Mouse (Mus musculus): Measurements from ENCODE around the gene Vgll4. TPM values are rescaled to one million over a fixed set of nuclear protein-coding genes. Genes with fewer than 3 reads are reported as not detected.

Gene Vgll4
- polyA plus RNA-seq, 1 experiment from 2014 or later: 136 TPM

- Histone ChIP-seq H3K27me3 (no peaks in the 10 kb centered on the region), H3K36me3 (no peaks in the 10 kb centered on the region), H3K27ac (peak overlapping the region; percentile 99), H3K9me3 (no peaks in the 10 kb centered on the region), H3K9ac (peak overlapping the region; percentile 52; the same call in 1 of the 2 replicates), H3K4me1 (peaks cover 86% of the 10 kb centered on the region), H3K4me2 (replicated peaks) (no peak overlapping the region), H3K4me3 (no peak overlapping the region)
- 74% methylated on average over 6 of the region's 6 CpGs for WGBS
- no peak for ATAC-seq (ENCODE audit: insufficient number of reproducible peaks, insufficient read depth, low FRiP score, low TSS enrichment)
Observed at GRCm38 (mm10) chr6:114876546-114876945, 93.2 kb downstream of the Vgll4 start.

GRCm38 (mm10) chr6:114876033-114876432, 93.8 kb downstream of the Vgll4 start:
- WGBS: 36% methylated on average over 4 of the region's 4 CpGs
- peaks cover 86% of the 10 kb centered on the region for H3K4me1 ChIP-seq
- peak overlapping the region; percentile 52 for H3K9ac ChIP-seq
- peak overlapping the region; percentile 99 for H3K27ac ChIP-seq
- no peaks in the 10 kb centered on the region for H3K27me3 ChIP-seq
- H3K4me3 ChIP-seq: no peak overlapping the region
- no peaks in the 10 kb centered on the region for H3K9me3 ChIP-seq
- peak overlapping the region; percentile 83 for H3K4me2 ChIP-seq (replicated peaks)
- ATAC-seq (ENCODE audit: insufficient number of reproducible peaks, insufficient read depth, low FRiP score, low TSS enrichment): no peak
- H3K36me3 ChIP-seq: peaks cover 3% of the 10 kb centered on the region; the same call in 1 of the 2 replicates

GRCm38 (mm10) chr6:114875018-114875558, 94.7 kb downstream of the Vgll4 start:
- H3K9ac ChIP-seq: peak overlapping the region; percentile 63; the same call in 1 of the 2 replicates
- peak; percentile 84 for ATAC-seq (ENCODE audit: insufficient number of reproducible peaks, insufficient read depth, low FRiP score, low TSS enrichment)
- under 1% methylated on average over 18 of the region's 18 CpGs for WGBS
- H3K4me3 ChIP-seq: peak overlapping the region; percentile 44
- no peaks in the 10 kb centered on the region for H3K27me3 ChIP-seq
- peak overlapping the region; percentile 99 for H3K27ac ChIP-seq
- H3K36me3 ChIP-seq: peaks cover 8% of the 10 kb centered on the region; the same call in 1 of the 2 replicates
- peaks cover 86% of the 10 kb centered on the region for H3K4me1 ChIP-seq
- no peaks in the 10 kb centered on the region for H3K9me3 ChIP-seq
- H3K4me2 ChIP-seq (replicated peaks): peak overlapping the region; percentile 83

GRCm38 (mm10) chr6:114874138-114874928, 95.5 kb downstream of the Vgll4 start:
- peak; percentile 30 for ATAC-seq (ENCODE audit: insufficient number of reproducible peaks, insufficient read depth, low FRiP score, low TSS enrichment)
- Histone ChIP-seq H3K9ac (peak overlapping the region; percentile 63), H3K4me3 (peak overlapping the region; percentile 44), H3K4me2 (replicated peaks) (peak overlapping the region; percentile 83), H3K36me3 (peaks cover 8% of the 10 kb centered on the region; the same call in 1 of the 2 replicates), H3K4me1 (peaks cover 93% of the 10 kb centered on the region), H3K9me3 (no peaks in the 10 kb centered on the region), H3K27ac (peak overlapping the region; percentile 99), H3K27me3 (no peaks in the 10 kb centered on the region)
- 7% methylated on average over 19 of the region's 19 CpGs for WGBS

GRCm38 (mm10) chr6:114873808-114874137, 96.0 kb downstream of the Vgll4 start:
- ATAC-seq (ENCODE audit: insufficient number of reproducible peaks, insufficient read depth, low FRiP score, low TSS enrichment): no peak
- H3K4me2 ChIP-seq (replicated peaks): peak overlapping the region; percentile 83
- 54% methylated on average over 3 of the region's 3 CpGs for WGBS
- H3K4me3 ChIP-seq: peak overlapping the region; percentile 44
- peaks cover 8% of the 10 kb centered on the region; the same call in 1 of the 2 replicates for H3K36me3 ChIP-seq
- peak overlapping the region; percentile 99 for H3K27ac ChIP-seq
- H3K27me3 ChIP-seq: no peaks in the 10 kb centered on the region
- no peaks in the 10 kb centered on the region for H3K9me3 ChIP-seq
- peak overlapping the region; percentile 63; the same call in 1 of the 2 replicates for H3K9ac ChIP-seq
- peaks cover 94% of the 10 kb centered on the region for H3K4me1 ChIP-seq

GRCm38 (mm10) chr6:114871010-114871660, 98.7 kb downstream of the Vgll4 start:
- Histone ChIP-seq H3K9ac (0 out of 2 replicates have a peak overlapping the region, but pooled peaks have one; percentile 16), H3K9me3 (no peaks in the 10 kb centered on the region), H3K27ac (peak overlapping the region; percentile 58; the same call in 1 of the 2 replicates), H3K27me3 (no peaks in the 10 kb centered on the region), H3K36me3 (peaks cover 8% of the 10 kb centered on the region; the same call in 1 of the 2 replicates), H3K4me2 (replicated peaks) (no peak overlapping the region), H3K4me1 (peaks cover 77% of the 10 kb centered on the region), H3K4me3 (no peak overlapping the region)
- no peak for ATAC-seq (ENCODE audit: insufficient number of reproducible peaks, insufficient read depth, low FRiP score, low TSS enrichment)
- WGBS: 83% methylated on average over 14 of the region's 14 CpGs

- Histone ChIP-seq H3K4me2 (replicated peaks) (no peak overlapping the region), H3K27me3 (no peaks in the 10 kb centered on the region), H3K36me3 (peaks cover 8% of the 10 kb centered on the region; the same call in 1 of the 2 replicates), H3K4me1 (peaks cover 64% of the 10 kb centered on the region), H3K27ac (peak overlapping the region; percentile 58; the same call in 1 of the 2 replicates), H3K9me3 (no peaks in the 10 kb centered on the region), H3K4me3 (no peak overlapping the region), H3K9ac (no peak overlapping the region)
- 49% methylated on average over 6 of the region's 6 CpGs for WGBS
- ATAC-seq (ENCODE audit: insufficient number of reproducible peaks, insufficient read depth, low FRiP score, low TSS enrichment): no peak
Observed at GRCm38 (mm10) chr6:114869501-114870076, 100.2 kb downstream of the Vgll4 start.

- Histone ChIP-seq H3K27ac (no peak overlapping the region), H3K27me3 (no peaks in the 10 kb centered on the region), H3K9me3 (no peaks in the 10 kb centered on the region), H3K4me2 (replicated peaks) (no peak overlapping the region), H3K4me1 (peaks cover 55% of the 10 kb centered on the region), H3K4me3 (no peak overlapping the region), H3K36me3 (peaks cover 12% of the 10 kb centered on the region), H3K9ac (no peak overlapping the region)
- 0 out of 2 replicates have a peak, but pooled peaks have one; percentile 10 for ATAC-seq (ENCODE audit: insufficient number of reproducible peaks, insufficient read depth, low FRiP score, low TSS enrichment)
- WGBS: 76% methylated on average over 7 of the region's 7 CpGs
Observed at GRCm38 (mm10) chr6:114868656-114869055, 101.1 kb downstream of the Vgll4 start.

- ATAC-seq (ENCODE audit: insufficient number of reproducible peaks, insufficient read depth, low FRiP score, low TSS enrichment): no peak
- Histone ChIP-seq H3K4me3 (no peak overlapping the region), H3K9me3 (no peaks in the 10 kb centered on the region), H3K4me2 (replicated peaks) (no peak overlapping the region), H3K27me3 (no peaks in the 10 kb centered on the region), H3K36me3 (peaks cover 31% of the 10 kb centered on the region), H3K9ac (no peak overlapping the region), H3K27ac (no peak overlapping the region), H3K4me1 (peaks cover 38% of the 10 kb centered on the region)
- WGBS: 82% methylated on average over 4 of the region's 4 CpGs
Observed at GRCm38 (mm10) chr6:114866619-114867018, 103.2 kb downstream of the Vgll4 start.

GRCm38 (mm10) chr6:114866078-114866477, 103.7 kb downstream of the Vgll4 start:
- Histone ChIP-seq H3K27me3 (no peaks in the 10 kb centered on the region), H3K9ac (no peak overlapping the region), H3K36me3 (peaks cover 34% of the 10 kb centered on the region), H3K4me3 (no peak overlapping the region), H3K9me3 (no peaks in the 10 kb centered on the region), H3K4me2 (replicated peaks) (no peak overlapping the region), H3K4me1 (peaks cover 34% of the 10 kb centered on the region), H3K27ac (no peak overlapping the region)
- WGBS: 75% methylated on average over 3 of the region's 3 CpGs
- no peak for ATAC-seq (ENCODE audit: insufficient number of reproducible peaks, insufficient read depth, low FRiP score, low TSS enrichment)

GRCm38 (mm10) chr6:114864421-114864820, 105.4 kb downstream of the Vgll4 start:
- Histone ChIP-seq H3K27ac (no peak overlapping the region), H3K9ac (no peak overlapping the region), H3K36me3 (peaks cover 37% of the 10 kb centered on the region), H3K4me2 (replicated peaks) (no peak overlapping the region), H3K4me1 (peaks cover 17% of the 10 kb centered on the region), H3K27me3 (no peaks in the 10 kb centered on the region), H3K9me3 (no peaks in the 10 kb centered on the region), H3K4me3 (no peak overlapping the region)
- ATAC-seq (ENCODE audit: insufficient number of reproducible peaks, insufficient read depth, low FRiP score, low TSS enrichment): no peak
- WGBS: 90% methylated on average over 8 of the region's 8 CpGs
